Mouse (Mus musculus) liver, embryonic 14.5 days (tissue): ENCODE results near the gene Mesp2.
"Not testable (repeated sequence)": the region's sequence is repeated elsewhere in the genome, so short reads cannot be mapped to it uniquely, and the experiment has no call there.

Source experiments
- CTCF ChIP-seq: IDR thresholded peaks from 2 replicates; pipeline ENCODE4 v1.5.1; 2016; ENCODE audit warnings: antibody characterized with exemption, low read depth, control low read depth
- EP300 ChIP-seq: IDR thresholded peaks from 2 replicates; pipeline ENCODE4 v1.6.1; 2016; ENCODE audit warnings: antibody characterized with exemption, low read depth

GRCm38 (mm10) chr7:79789812-79790211 lies 20.7 kb upstream of the Mesp2 start:
- TF ChIP-seq CTCF, EP300: not testable (repeated sequence)
